Mouse (Mus musculus): ENCODE results near the gene Elmo3.

Gene Elmo3

GRCm38 (mm10) chr8:105275840-105276239, 29.6 kb upstream of the Elmo3 start, which contains the start of gene Nol3:
Nol3 (plus strand) TSS chr8:105276140.
- in situ Hi-C loops (cut with MboI, MseI): no loop called here

- in situ Hi-C loops (cut with MboI, MseI): no loop called here
Measured at GRCm38 (mm10) chr8:105276292-105277120, 28.9 kb upstream of the Elmo3 start.

- in situ Hi-C loops (cut with MboI, MseI): no loop called here
Measured at GRCm38 (mm10) chr8:105278911-105279334, 26.5 kb upstream of the Elmo3 start.

GRCm38 (mm10) chr8:105280567-105280966, 24.8 kb upstream of the Elmo3 start:
- in situ Hi-C loops (cut with MboI, MseI): no loop called here

- in situ Hi-C loops (cut with MboI, MseI): no loop called here
Measured at GRCm38 (mm10) chr8:105281821-105282220, 23.6 kb upstream of the Elmo3 start.

GRCm38 (mm10) chr8:105282239-105282638, 23.2 kb upstream of the Elmo3 start:
- in situ Hi-C loops (cut with MboI, MseI): no loop called here

- in situ Hi-C loops (cut with MboI, MseI): no loop called here
Measured at GRCm38 (mm10) chr8:105283074-105283473, 22.3 kb upstream of the Elmo3 start.

GRCm38 (mm10) chr8:105285514-105285913, 19.9 kb upstream of the Elmo3 start:
- in situ Hi-C loops (cut with MboI, MseI): no loop called here

- in situ Hi-C loops (cut with MboI, MseI): no loop called here
Measured at GRCm38 (mm10) chr8:105286907-105287306, 18.5 kb upstream of the Elmo3 start.

GRCm38 (mm10) chr8:105288231-105288630, 17.2 kb upstream of the Elmo3 start:
- in situ Hi-C loops (cut with MboI, MseI): no loop called here

GRCm38 (mm10) chr8:105288958-105289732, 16.3 kb upstream of the Elmo3 start:
- in situ Hi-C loops (cut with MboI, MseI): no loop called here

- in situ Hi-C loops (cut with MboI, MseI): loop anchor here in 1 of 2 experiments (5.0 kb wide), 1 partner anchor 57 kb away; the partner anchor contains the start of genes Fhod1 and Slc9a5
Measured at GRCm38 (mm10) chr8:105289805-105290460, 15.5 kb upstream of the Elmo3 start, which contains the start of gene 4931428F04Rik. 4931428F04Rik (minus strand) TSS chr8:105289864.

GRCm38 (mm10) chr8:105290554-105291314, 14.7 kb upstream of the Elmo3 start:
- in situ Hi-C loops (cut with MboI, MseI): loop anchor here in 1 of 2 experiments (5.0 kb wide), 1 partner anchor 57 kb away; the partner anchor contains the start of genes Fhod1 and Slc9a5

- in situ Hi-C loops (cut with MboI, MseI): loop anchor here in 1 of 2 experiments (5.0 kb wide), 1 partner anchor 56 kb away; the partner anchor contains the start of genes Fhod1 and Slc9a5
Measured at GRCm38 (mm10) chr8:105291364-105291763, 14.0 kb upstream of the Elmo3 start.

GRCm38 (mm10) chr8:105291802-105292201, 13.6 kb upstream of the Elmo3 start:
- in situ Hi-C loops (cut with MboI, MseI): loop anchor here in 1 of 2 experiments (5.0 kb wide), 1 partner anchor 55 kb away; the partner anchor contains the start of genes Fhod1 and Slc9a5

GRCm38 (mm10) chr8:105292471-105292870, 12.9 kb upstream of the Elmo3 start:
- in situ Hi-C loops (cut with MboI, MseI): loop anchor here in 1 of 2 experiments (5.0 kb wide), 1 partner anchor 55 kb away; the partner anchor contains the start of genes Fhod1 and Slc9a5

GRCm38 (mm10) chr8:105293405-105293804, 12.0 kb upstream of the Elmo3 start:
- in situ Hi-C loops (cut with MboI, MseI): loop anchor here in 1 of 2 experiments (5.0 kb wide), 1 partner anchor 54 kb away; the partner anchor contains the start of genes Fhod1 and Slc9a5

- in situ Hi-C loops (cut with MboI, MseI): loop anchor here in 1 of 2 experiments (5.0 kb wide), 1 partner anchor 53 kb away; the partner anchor contains the start of genes Fhod1 and Slc9a5
Measured at GRCm38 (mm10) chr8:105294776-105295175, 10.6 kb upstream of the Elmo3 start.

- in situ Hi-C loops (cut with MboI, MseI): no loop called here
Measured at GRCm38 (mm10) chr8:105295256-105295655, 10.1 kb upstream of the Elmo3 start.

GRCm38 (mm10) chr8:105295895-105296573, 9.4 kb upstream of the Elmo3 start, which contains the start of gene Exoc3l:
Exoc3l (minus strand) TSS chr8:105296101.
- in situ Hi-C loops (cut with MboI, MseI): no loop called here
